Mouse (Mus musculus): Measurements from ENCODE around the gene Muc1.

Gene Muc1

GRCm38 (mm10) chr3:89276061-89276460 is 47.2 kb downstream of the Muc1 start:
- peak; percentile 55 for DNase-seq

DNA sequence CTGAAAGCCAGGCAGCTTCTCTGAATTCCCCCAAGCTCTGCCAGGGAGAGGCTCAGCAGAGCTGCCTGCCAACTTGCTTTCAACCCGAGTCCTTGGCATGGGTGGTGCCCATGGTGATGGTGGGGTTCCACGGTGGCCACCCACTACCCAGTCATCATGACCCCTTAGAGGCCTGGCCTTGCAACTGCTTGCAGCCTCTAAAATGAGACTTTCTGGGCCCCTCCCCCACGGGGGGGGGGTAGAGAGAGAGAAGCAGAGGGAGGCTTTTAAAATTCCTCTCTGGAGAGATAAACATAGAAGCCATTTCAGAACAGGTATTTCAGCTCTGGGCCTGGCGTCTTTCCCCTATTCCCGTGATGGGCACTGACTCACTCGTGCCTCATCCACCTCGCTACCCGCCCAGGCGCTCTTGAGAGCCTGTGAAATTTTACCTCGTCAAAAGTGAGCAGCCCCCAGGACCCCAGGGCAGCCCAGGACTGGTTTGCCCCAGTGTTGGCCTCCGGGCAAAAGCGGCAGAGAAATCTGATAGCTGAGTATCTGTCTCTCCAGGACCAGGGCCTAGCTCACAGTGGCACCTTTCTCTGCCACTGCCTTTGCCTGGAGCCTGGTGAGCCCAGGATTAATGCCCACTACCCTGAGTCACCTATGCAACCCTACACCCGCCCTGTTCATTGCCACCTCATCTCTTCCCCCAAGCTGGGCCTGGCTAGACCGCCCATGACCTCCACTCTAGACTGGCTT is 48.6 kb downstream of the Muc1 start:
- DNase-seq: peak; percentile 52

GRCm38 (mm10) chr3:89278107-89278506 is 49.2 kb downstream of the Muc1 start:
- DNase-seq: peak; percentile 92

DNA sequence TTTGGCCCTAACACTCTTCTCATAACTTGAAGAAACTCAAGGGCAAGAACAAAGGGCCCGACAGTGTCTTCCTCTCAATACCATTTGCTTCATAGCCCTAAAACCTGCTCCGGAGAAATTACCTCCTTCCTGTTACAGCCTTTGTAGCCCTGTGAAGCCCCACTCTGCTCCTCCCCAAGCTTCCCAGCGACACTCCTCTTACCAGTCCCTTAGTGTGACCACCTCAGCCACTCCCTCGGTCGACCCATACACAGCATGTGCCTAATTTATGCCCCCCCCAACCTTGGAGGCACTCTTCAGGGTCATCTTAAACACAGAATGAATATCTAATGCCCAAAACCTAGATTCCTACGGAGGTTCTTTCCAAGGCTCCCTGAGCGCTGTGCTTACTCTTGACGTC is 49.8 kb downstream of the Muc1 start:
- DNase-seq: no peak

GRCm38 (mm10) chr3:89279153-89279890 is 50.5 kb downstream of the Muc1 start:
- peak; percentile 94 for DNase-seq

- peak; percentile 64 for DNase-seq
Measured at GRCm38 (mm10) chr3:89280050-89280605, 51.3 kb downstream of the Muc1 start.

DNA sequence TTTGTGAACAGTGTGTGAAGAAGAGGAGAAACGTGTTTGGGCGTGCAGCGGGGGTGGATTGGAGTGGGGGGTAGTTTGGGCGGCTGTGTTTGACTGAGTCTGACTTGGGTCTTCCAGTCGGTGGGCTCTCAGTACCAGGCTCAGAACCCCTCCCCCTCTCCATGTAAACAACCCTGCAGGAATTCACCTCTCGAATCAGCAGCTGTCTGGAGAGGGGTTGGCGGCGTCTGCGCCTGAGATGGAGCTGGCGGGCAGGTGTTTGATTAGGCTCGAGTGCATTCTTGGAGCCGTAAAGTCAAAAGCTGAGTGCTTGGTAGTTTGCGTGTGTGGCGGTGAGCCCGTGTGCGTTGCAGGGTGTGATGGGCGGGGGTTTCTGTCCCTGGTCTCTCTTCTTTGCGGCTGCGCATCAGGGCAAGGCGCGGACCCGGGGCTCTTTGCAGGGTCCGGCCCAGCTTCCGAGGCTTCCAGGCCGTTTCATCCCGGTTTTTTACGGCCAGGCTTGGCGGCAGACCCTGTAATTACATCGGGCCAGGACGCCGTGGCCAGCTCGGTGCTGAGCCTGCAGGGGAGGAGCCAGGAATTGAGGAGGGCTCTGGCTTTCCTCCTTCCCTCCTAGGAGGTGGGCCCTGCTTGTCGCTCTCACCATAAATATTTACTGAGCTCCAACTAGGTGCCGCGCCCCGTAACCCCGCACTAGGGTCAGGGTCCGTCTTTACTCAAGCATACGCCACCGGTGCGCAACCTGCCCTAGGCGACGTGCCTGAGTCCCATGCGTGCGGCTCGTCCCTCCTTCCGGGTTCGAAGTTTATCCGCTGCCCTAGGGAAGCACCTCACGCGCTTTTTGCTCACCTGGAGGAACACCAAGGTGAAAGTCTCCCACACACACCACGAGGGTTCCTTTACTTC is 52.0 kb downstream of the Muc1 start, which contains the start of gene Efna1:
TSS of gene Efna1 (minus strand) at position 537 of the 906 bp plus-strand sequence.
- DNase-seq: peak; percentile 94

DNA sequence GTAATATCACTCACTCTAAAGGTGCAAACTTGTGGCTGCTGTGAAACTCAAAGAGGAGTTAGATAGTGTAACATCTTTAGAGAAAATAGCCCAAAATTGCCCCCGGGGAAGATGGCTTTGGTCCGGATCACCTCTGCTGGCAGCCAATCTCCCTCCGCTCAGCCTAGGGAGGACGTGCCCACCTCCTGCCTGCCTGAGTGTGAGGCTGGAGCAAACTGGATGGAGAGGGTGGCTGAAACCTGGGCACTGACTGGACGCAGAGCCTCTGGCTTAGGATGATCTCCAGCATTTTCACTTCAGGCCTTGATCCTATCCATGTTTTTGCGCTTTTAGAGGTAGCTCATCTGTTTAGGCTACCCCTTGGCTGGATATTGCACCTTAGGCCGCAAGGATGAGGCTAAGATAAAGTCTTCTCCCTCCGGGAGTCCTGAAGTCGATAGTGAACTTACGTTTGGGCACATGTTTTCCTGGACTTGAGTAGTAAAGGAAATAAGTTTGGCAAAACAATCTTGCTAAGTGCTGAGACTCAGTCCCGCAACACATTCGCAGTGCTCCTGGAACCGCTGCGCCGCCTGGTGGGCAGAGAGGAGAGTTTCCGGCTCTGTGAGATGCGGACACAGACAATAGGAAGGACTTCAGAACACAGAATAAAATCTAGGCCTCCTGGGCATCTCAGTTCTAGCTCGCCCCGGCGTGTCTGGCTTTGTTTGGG is 52.9 kb downstream of the Muc1 start:
- DNase-seq: peak; percentile 91

- DNase-seq: no peak
Measured at GRCm38 (mm10) chr3:89282291-89282643, 53.4 kb downstream of the Muc1 start.

All from kidney, adult 9 months (tissue).